10 mouse cellular contexts compared by ENCODE assay signal in the genomic region with DNA sequence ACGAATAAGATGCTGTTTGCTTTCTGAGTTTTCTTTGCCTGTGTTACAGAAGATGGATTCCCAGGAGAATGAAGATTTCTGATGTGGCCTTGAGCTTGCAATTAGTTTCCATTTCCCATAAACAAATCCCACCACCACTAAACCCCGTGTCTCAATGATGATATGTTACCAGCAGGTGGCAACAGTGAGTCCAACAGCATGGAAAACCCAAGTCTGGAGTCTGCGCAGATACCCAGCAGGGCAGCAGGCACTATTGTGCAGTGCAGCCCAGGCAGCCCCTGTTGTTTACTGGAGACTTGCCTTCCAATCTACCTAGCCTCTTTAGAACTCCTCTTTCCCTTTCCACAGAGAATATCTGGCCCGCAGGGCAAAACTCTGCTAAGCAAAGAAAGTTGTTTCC.
DNase-seq lines count a peak whose midpoint lies in the region; ATAC-seq and TF ChIP-seq lines count a peak whose summit lies in the region.
"Had no signal": no experiment of that assay in that cellular context is flagged by ENCODE, and none has a peak within 500 bp of the region (broad histone marks: within the 10 kb centered on the region; RNA-seq: fewer than 3 reads in every experiment).

No protein-coding gene starts in this region.

- no peak overlapping the region for H3K9ac ChIP-seq in hindbrain, embryonic 11.5 days (ENCODE audit: low read depth, low read length)
- H3K9ac ChIP-seq in hindbrain, embryonic 16.5 days (ENCODE audit: low read depth, low read length) = no peak overlapping the region
- H3K9ac ChIP-seq in kidney, postnatal 0 days (ENCODE audit: low read depth, low read length) = no peak overlapping the region
- no peak overlapping the region for H3K9ac ChIP-seq in midbrain, postnatal 0 days (replicated peaks; ENCODE audit: low read length, poor library complexity, severe bottlenecking)
- H3K9ac ChIP-seq in heart, embryonic 11.5 days (ENCODE audit: low read depth, low read length) = no peak overlapping the region
- H3K9ac ChIP-seq: embryonic facial prominence, embryonic 13.5 days; limb, embryonic 15.5 days had no signal

- peak; percentile 74 for ATAC-seq in hindbrain, embryonic 11.5 days (ENCODE audit: low FRiP score)
- ATAC-seq in hindbrain, embryonic 16.5 days = no peak
- ATAC-seq in kidney, postnatal 0 days (replicated peaks; ENCODE audit: low FRiP score, low read depth) = no peak
- ATAC-seq in midbrain, postnatal 0 days (ENCODE audit: low FRiP score) = no peak
- no peak for ATAC-seq in heart, embryonic 11.5 days (replicated peaks; ENCODE audit: insufficient number of reproducible peaks, low FRiP score, low TSS enrichment)

- peak; percentile 89 for TF ChIP-seq CTCF in kidney, postnatal 0 days (IDR thresholded peaks at IDR 0.05; ENCODE audit: low read depth)
- peak; percentile 71 for TF ChIP-seq CTCF in midbrain, postnatal 0 days (IDR thresholded peaks at IDR 0.05)

- H3K27ac ChIP-seq in hindbrain, embryonic 11.5 days (ENCODE audit: low read depth, low read length) = no peak overlapping the region
- no peak overlapping the region for H3K27ac ChIP-seq in hindbrain, embryonic 16.5 days (ENCODE audit: low read depth, low read length)
- no peak overlapping the region for H3K27ac ChIP-seq in kidney, postnatal 0 days
- H3K27ac ChIP-seq in midbrain, postnatal 0 days (ENCODE audit: low read depth, low read length) = no peak overlapping the region
- H3K27ac ChIP-seq in heart, embryonic 11.5 days (ENCODE audit: low read depth, low read length) = no peak overlapping the region
- H3K27ac ChIP-seq: embryonic facial prominence, embryonic 13.5 days; limb, embryonic 15.5 days had no signal

- no peak overlapping the region for H3K4me3 ChIP-seq in hindbrain, embryonic 11.5 days (ENCODE audit: low read depth, low read length)
- H3K4me3 ChIP-seq in hindbrain, embryonic 16.5 days (ENCODE audit: low read length) = no peak overlapping the region
- no peak overlapping the region for H3K4me3 ChIP-seq in kidney, postnatal 0 days (replicated peaks; ENCODE audit: low read depth, low read length)
- H3K4me3 ChIP-seq in midbrain, postnatal 0 days (ENCODE audit: low read depth, low read length) = no peak overlapping the region
- no peak overlapping the region for H3K4me3 ChIP-seq in heart, embryonic 11.5 days (ENCODE audit: low read depth, low read length)
- H3K4me3 ChIP-seq: embryonic facial prominence, embryonic 13.5 days; limb, embryonic 15.5 days had no signal

- H3K9me3 ChIP-seq in hindbrain, embryonic 11.5 days (ENCODE audit: control insufficient read depth, low read length) = no peaks in the 10 kb centered on the region
- H3K9me3 ChIP-seq in hindbrain, embryonic 16.5 days (ENCODE audit: control insufficient read depth, low read length) = no peaks in the 10 kb centered on the region
- no peaks in the 10 kb centered on the region for H3K9me3 ChIP-seq in kidney, postnatal 0 days (replicated peaks; ENCODE audit: low read length)
- no peaks in the 10 kb centered on the region for H3K9me3 ChIP-seq in midbrain, postnatal 0 days (ENCODE audit: low read length)
- H3K9me3 ChIP-seq in heart, embryonic 11.5 days (replicated peaks; ENCODE audit: control insufficient read depth, low read length) = no peaks in the 10 kb centered on the region
- H3K9me3 ChIP-seq: embryonic facial prominence, embryonic 13.5 days; limb, embryonic 15.5 days had no signal

- 28% methylated on average over 4 of the region's 4 CpGs for WGBS in hindbrain, embryonic 11.5 days
- 23% methylated on average over 4 of the region's 4 CpGs for WGBS in hindbrain, embryonic 16.5 days
- WGBS in kidney, postnatal 0 days = 40% methylated on average over 4 of the region's 4 CpGs
- 36% methylated on average over 4 of the region's 4 CpGs for WGBS in midbrain, postnatal 0 days
- WGBS in heart, embryonic 11.5 days (ENCODE audit: insufficient replicate concordance) = 35% methylated on average over 4 of the region's 4 CpGs

- no peaks in the 10 kb centered on the region for H3K4me1 ChIP-seq in hindbrain, embryonic 11.5 days (replicated peaks; ENCODE audit: control insufficient read depth, insufficient read depth, low read length)
- H3K4me1 ChIP-seq in hindbrain, embryonic 16.5 days (ENCODE audit: control insufficient read depth, insufficient read depth, low read depth, low read length) = no peaks in the 10 kb centered on the region
- no peaks in the 10 kb centered on the region for H3K4me1 ChIP-seq in kidney, postnatal 0 days (replicated peaks; ENCODE audit: insufficient read depth, low read length)
- H3K4me1 ChIP-seq in midbrain, postnatal 0 days (ENCODE audit: insufficient read depth, low read length) = no peaks in the 10 kb centered on the region
- no peaks in the 10 kb centered on the region for H3K4me1 ChIP-seq in heart, embryonic 11.5 days (ENCODE audit: control insufficient read depth, insufficient read depth, low read length)
- H3K4me1 ChIP-seq: embryonic facial prominence, embryonic 13.5 days; limb, embryonic 15.5 days had no signal

- H3K36me3 ChIP-seq in hindbrain, embryonic 11.5 days (ENCODE audit: control insufficient read depth, insufficient read depth, low read length) = no peaks in the 10 kb centered on the region
- no peaks in the 10 kb centered on the region for H3K36me3 ChIP-seq in hindbrain, embryonic 16.5 days (ENCODE audit: control insufficient read depth, insufficient read depth, low read length)
- H3K36me3 ChIP-seq in kidney, postnatal 0 days (ENCODE audit: insufficient read depth, low read length) = no peaks in the 10 kb centered on the region
- no peaks in the 10 kb centered on the region for H3K36me3 ChIP-seq in midbrain, postnatal 0 days (ENCODE audit: insufficient read depth, low read length)
- H3K36me3 ChIP-seq in heart, embryonic 11.5 days (ENCODE audit: control insufficient read depth, insufficient read depth, low read length) = no peaks in the 10 kb centered on the region
- H3K36me3 ChIP-seq: embryonic facial prominence, embryonic 13.5 days; limb, embryonic 15.5 days had no signal

- no peaks in the 10 kb centered on the region for H3K27me3 ChIP-seq in hindbrain, embryonic 11.5 days (ENCODE audit: control insufficient read depth, insufficient read depth, low read length)
- H3K27me3 ChIP-seq in hindbrain, embryonic 16.5 days (replicated peaks; ENCODE audit: control insufficient read depth, insufficient read depth, low read length) = no peaks in the 10 kb centered on the region
- no peaks in the 10 kb centered on the region for H3K27me3 ChIP-seq in kidney, postnatal 0 days (ENCODE audit: insufficient read depth, low read length)
- H3K27me3 ChIP-seq in midbrain, postnatal 0 days (ENCODE audit: insufficient read depth, low read length) = no peaks in the 10 kb centered on the region
- no peaks in the 10 kb centered on the region for H3K27me3 ChIP-seq in heart, embryonic 11.5 days (ENCODE audit: control insufficient read depth, insufficient read depth, low read length)
- H3K27me3 ChIP-seq: embryonic facial prominence, embryonic 13.5 days; limb, embryonic 15.5 days had no signal

- no peak overlapping the region for H3K4me2 ChIP-seq in hindbrain, embryonic 11.5 days (replicated peaks; ENCODE audit: low read depth, low read length)
- H3K4me2 ChIP-seq in hindbrain, embryonic 16.5 days (ENCODE audit: low read length) = no peak overlapping the region
- H3K4me2 ChIP-seq in kidney, postnatal 0 days (ENCODE audit: low read length) = no peak overlapping the region
- no peak overlapping the region for H3K4me2 ChIP-seq in midbrain, postnatal 0 days (ENCODE audit: low read depth, low read length, poor library complexity, severe bottlenecking)
- no peak overlapping the region for H3K4me2 ChIP-seq in heart, embryonic 11.5 days
- H3K4me2 ChIP-seq: embryonic facial prominence, embryonic 13.5 days; limb, embryonic 15.5 days had no signal

- DNase-seq in hindbrain, embryonic 11.5 days (ENCODE audit: low spot score) = peak; percentile 75
- DNase-seq in NIH3T3 (ENCODE audit: low read depth) = peak; percentile 55
- DNase-seq in embryo, embryonic 9.5 days (ENCODE audit: extremely low spot score) = peak; percentile 74
- DNase-seq in kidney, postnatal 0 days (ENCODE audit: low spot score) = peak; percentile 70
- peak; percentile 49 for DNase-seq in midbrain, postnatal 0 days (ENCODE audit: low spot score)
- DNase-seq in right cerebral cortex, postnatal 14 days = no peak
